Mouse (Mus musculus) erythroblast, embryonic 14.5 days (primary cell): ENCODE results near the gene Nostrin.

Experiments
- GATA1 ChIP-seq: IDR thresholded peaks from 2 replicates; pipeline ENCODE4 v1.6.1; 2012; ENCODE audit warnings: low read length, inconsistent platforms, mixed read lengths
- TAL1 ChIP-seq: IDR thresholded peaks from 3 replicates; pipeline ENCODE4 v1.6.1; 2012; ENCODE audit warnings: low read length, inconsistent platforms, mixed read lengths

GRCm38 (mm10) chr2:69128921-69129395, 6.6 kb upstream of the Nostrin start:
- no peak for TF ChIP-seq GATA1
- no peak for TF ChIP-seq TAL1
